Mouse (Mus musculus): ENCODE results near the gene Ccdc103. TPM values are rescaled to one million over a fixed set of nuclear protein-coding genes. Genes with fewer than 3 reads are reported as not detected.

The Ccdc103 gene
- polyA plus RNA-seq, 1 experiment from 2014 or later, result 0.88 TPM

DNA sequence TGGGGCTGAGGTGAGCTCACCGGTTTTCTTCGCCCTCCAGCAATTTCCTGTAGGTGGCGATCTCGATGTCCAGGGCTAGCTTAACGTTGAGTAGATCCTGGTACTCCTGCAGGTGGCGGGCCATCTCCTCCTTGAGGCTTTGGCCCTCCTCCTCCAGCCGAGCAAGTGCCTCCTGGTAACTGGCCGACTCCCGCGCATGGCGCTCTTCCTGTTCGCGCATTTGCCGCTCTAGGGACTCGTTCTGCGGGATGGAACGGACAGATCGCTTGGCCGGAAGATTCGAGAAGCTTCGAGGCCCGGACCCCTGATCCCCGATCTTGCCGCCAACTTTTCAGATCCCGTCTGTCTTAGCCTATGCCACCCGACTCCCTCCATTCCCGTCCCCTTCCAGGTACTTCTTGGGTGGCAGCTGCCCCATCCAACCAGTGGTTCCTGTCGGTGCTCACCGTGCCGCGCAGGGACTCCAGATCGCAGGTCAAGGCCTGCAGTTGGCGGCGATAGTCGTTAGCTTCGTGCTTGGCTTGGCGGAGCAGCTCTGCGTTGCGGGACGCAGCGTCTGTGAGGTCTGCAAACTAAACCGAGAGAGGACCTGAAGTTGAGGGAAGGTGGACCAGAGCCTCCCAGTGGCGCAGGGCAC is 12.1 kb downstream of the Ccdc103 start:
- H3K27ac ChIP-seq (replicated peaks), result no peak overlapping the region
- peak overlapping the region; percentile 80 for H3K9ac ChIP-seq
- H3K36me3 ChIP-seq, result no peaks in the 10 kb centered on the region
- ATAC-seq (ENCODE audit: extremely low read depth, insufficient number of reproducible peaks, low FRiP score, low TSS enrichment), result no peak
- peaks cover 79% of the 10 kb centered on the region for H3K27me3 ChIP-seq (replicated peaks)
- H3K9me3 ChIP-seq, result no peaks in the 10 kb centered on the region
- 3% methylated on average over 43 of the region's 43 CpGs for WGBS
- H3K4me2 ChIP-seq, result peak overlapping the region; percentile 80
- H3K4me1 ChIP-seq, result peaks cover 15% of the 10 kb centered on the region; the same call in 1 of the 2 replicates
- peak overlapping the region; percentile 48 for H3K4me3 ChIP-seq

GRCm38 (mm10) chr11:102894716-102895115 is 13.7 kb downstream of the Ccdc103 start:
- Histone ChIP-seq H3K4me2 (no peak overlapping the region), H3K4me3 (no peak overlapping the region), H3K4me1 (peaks cover 15% of the 10 kb centered on the region; the same call in 1 of the 2 replicates), H3K9ac (no peak overlapping the region), H3K9me3 (no peaks in the 10 kb centered on the region), H3K27ac (replicated peaks) (no peak overlapping the region), H3K36me3 (no peaks in the 10 kb centered on the region), H3K27me3 (replicated peaks) (peaks cover 82% of the 10 kb centered on the region)
- no peak for ATAC-seq (ENCODE audit: extremely low read depth, insufficient number of reproducible peaks, low FRiP score, low TSS enrichment)
- WGBS, result 90% methylated on average over 4 of the region's 4 CpGs

- no peak overlapping the region for H3K27ac ChIP-seq (replicated peaks)
- no peak overlapping the region for H3K4me3 ChIP-seq
- H3K9me3 ChIP-seq, result no peaks in the 10 kb centered on the region
- H3K27me3 ChIP-seq (replicated peaks), result peaks cover 82% of the 10 kb centered on the region
- no peak overlapping the region for H3K4me2 ChIP-seq
- H3K36me3 ChIP-seq, result no peaks in the 10 kb centered on the region
- no peak overlapping the region for H3K9ac ChIP-seq
- ATAC-seq (ENCODE audit: extremely low read depth, insufficient number of reproducible peaks, low FRiP score, low TSS enrichment), result no peak; the same call in 1 of the 2 replicates
- H3K4me1 ChIP-seq, result peaks cover 15% of the 10 kb centered on the region; the same call in 1 of the 2 replicates
- 43% methylated on average over 9 of the region's 9 CpGs for WGBS
These were observed 14.8 kb downstream of the Ccdc103 start for GRCm38 (mm10) chr11:102895779-102896178.

DNA sequence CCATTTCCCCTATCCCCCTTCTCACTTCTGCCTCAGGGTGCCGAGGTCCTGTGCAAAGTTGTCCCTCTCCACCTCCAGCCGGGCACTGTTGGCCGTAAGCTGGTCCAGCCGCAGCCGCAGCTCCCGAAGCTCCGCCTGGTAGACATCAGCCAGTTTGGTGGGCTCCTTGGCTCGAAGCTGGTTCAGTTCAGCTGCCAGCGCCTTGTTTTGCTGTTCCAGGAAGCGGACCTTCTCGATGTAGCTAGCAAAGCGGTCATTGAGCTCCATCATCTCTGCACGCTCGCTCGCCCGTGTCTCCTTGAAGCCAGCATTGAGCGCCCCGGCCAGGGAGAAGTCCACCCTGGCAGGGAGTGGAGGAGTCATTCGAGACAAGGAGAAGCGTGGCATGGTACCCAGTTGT is 15.6 kb downstream of the Ccdc103 start:
- ATAC-seq (ENCODE audit: extremely low read depth, insufficient number of reproducible peaks, low FRiP score, low TSS enrichment), result no peak
- WGBS, result 67% methylated on average over 20 of the region's 20 CpGs
- peaks cover 80% of the 10 kb centered on the region for H3K27me3 ChIP-seq (replicated peaks)
- H3K4me3 ChIP-seq, result no peak overlapping the region
- H3K36me3 ChIP-seq, result no peaks in the 10 kb centered on the region
- no peak overlapping the region for H3K4me2 ChIP-seq
- H3K27ac ChIP-seq (replicated peaks), result no peak overlapping the region
- H3K4me1 ChIP-seq, result peaks cover 19% of the 10 kb centered on the region
- H3K9me3 ChIP-seq, result no peaks in the 10 kb centered on the region
- no peak overlapping the region for H3K9ac ChIP-seq

GRCm38 (mm10) chr11:102898408-102898807 is 17.4 kb downstream of the Ccdc103 start:
- H3K27ac ChIP-seq (replicated peaks), result no peak overlapping the region

GRCm38 (mm10) chr11:102900763-102901162 is 19.8 kb downstream of the Ccdc103 start, which contains the start of gene Gfap:
Gfap (minus strand) TSS chr11:102900912.
- Histone ChIP-seq H3K4me3 (no peak within 1 kb of the TSS), H3K36me3 (peaks cover 7% of the 10 kb centered on the region), H3K9ac (no peak within 1 kb of the TSS), H3K4me1 (peaks cover 13% of the 10 kb centered on the region), H3K4me2 (no peak within 1 kb of the TSS), H3K27ac (replicated peaks) (no peak within 1 kb of the TSS), H3K27me3 (replicated peaks) (peaks cover 47% of the 10 kb centered on the region), H3K9me3 (no peaks in the 10 kb centered on the region)
- WGBS, result 15% methylated on average over 7 of the region's 7 CpGs
- no peak for ATAC-seq (ENCODE audit: extremely low read depth, insufficient number of reproducible peaks, low FRiP score, low TSS enrichment)

More at GRCm38 (mm10) chr11:102898408-102898807, 17.4 kb downstream of the Ccdc103 start:
- no peak for ATAC-seq (ENCODE audit: extremely low read depth, insufficient number of reproducible peaks, low FRiP score, low TSS enrichment)
- Histone ChIP-seq H3K9me3 (no peaks in the 10 kb centered on the region), H3K4me2 (no peak overlapping the region), H3K9ac (0 out of 2 replicates have a peak overlapping the region, but pooled peaks have one; percentile 37), H3K27me3 (replicated peaks) (peaks cover 71% of the 10 kb centered on the region), H3K4me3 (no peak overlapping the region), H3K4me1 (peaks cover 11% of the 10 kb centered on the region), H3K36me3 (no peaks in the 10 kb centered on the region)
- 80% methylated on average over 9 of the region's 9 CpGs for WGBS

DNA sequence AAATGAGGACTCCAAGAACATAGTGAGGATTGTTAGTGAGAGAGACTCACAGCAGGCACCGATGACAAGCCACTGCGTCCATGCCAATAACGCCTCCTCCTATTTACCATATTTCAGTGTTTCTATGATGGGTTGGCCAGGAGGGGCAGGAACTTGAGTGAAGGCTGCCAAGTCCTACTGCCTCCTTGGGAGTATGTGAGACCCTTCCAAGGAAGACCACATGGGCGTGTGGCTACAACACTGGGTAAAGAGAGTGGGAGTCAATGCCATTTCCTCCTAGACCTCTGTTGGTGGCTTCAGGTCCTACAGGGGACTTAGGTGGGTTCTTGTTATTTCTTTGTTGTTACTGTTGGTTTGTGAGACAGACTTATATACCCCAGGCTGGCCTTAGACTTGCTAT is 20.2 kb downstream of the Ccdc103 start:
- Histone ChIP-seq H3K4me1 (peaks cover 13% of the 10 kb centered on the region), H3K4me2 (no peak overlapping the region)
- ATAC-seq (ENCODE audit: extremely low read depth, insufficient number of reproducible peaks, low FRiP score, low TSS enrichment), result no peak

GRCm38 (mm10) chr11:102902107-102902506 is 21.1 kb downstream of the Ccdc103 start:
- Histone ChIP-seq H3K36me3 (peaks cover 20% of the 10 kb centered on the region), H3K4me1 (peaks cover 13% of the 10 kb centered on the region), H3K4me2 (no peak overlapping the region), H3K9me3 (no peaks in the 10 kb centered on the region), H3K4me3 (no peak overlapping the region), H3K9ac (no peak overlapping the region), H3K27me3 (replicated peaks) (peaks cover 34% of the 10 kb centered on the region), H3K27ac (replicated peaks) (no peak overlapping the region)
- WGBS, result 84% methylated on average over 5 of the region's 5 CpGs
- ATAC-seq (ENCODE audit: extremely low read depth, insufficient number of reproducible peaks, low FRiP score, low TSS enrichment), result no peak

More for the DNA sequence above, 20.2 kb downstream of the Ccdc103 start:
- 50% methylated on average over 4 of the region's 4 CpGs for WGBS
- Histone ChIP-seq H3K9me3 (no peaks in the 10 kb centered on the region), H3K9ac (no peak overlapping the region), H3K27me3 (replicated peaks) (peaks cover 43% of the 10 kb centered on the region), H3K36me3 (peaks cover 11% of the 10 kb centered on the region), H3K4me3 (no peak overlapping the region), H3K27ac (replicated peaks) (no peak overlapping the region)

DNA sequence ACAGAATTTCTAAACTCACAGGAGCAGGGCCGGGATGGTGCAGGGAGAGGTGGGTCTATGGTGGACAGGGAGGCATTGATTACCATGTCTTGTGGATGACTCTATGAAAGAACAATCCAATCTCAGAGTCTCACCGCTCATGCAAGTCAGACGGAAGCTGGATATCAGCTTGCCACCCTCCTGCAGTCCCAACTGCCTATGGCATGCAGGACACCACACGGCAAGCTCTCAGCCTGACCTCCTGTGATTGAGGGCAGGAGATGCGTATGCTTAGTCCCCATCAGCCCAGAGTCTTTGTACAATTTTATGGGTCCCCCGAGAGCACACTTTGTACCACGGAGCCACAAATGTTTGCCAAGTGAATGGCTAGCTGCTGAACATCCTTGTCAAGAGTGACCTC is 22.6 kb downstream of the Ccdc103 start:
- 77% methylated on average over 7 of the region's 7 CpGs for WGBS
- peaks cover 36% of the 10 kb centered on the region for H3K36me3 ChIP-seq
- no peak overlapping the region for H3K4me2 ChIP-seq
- H3K4me3 ChIP-seq, result no peak overlapping the region
- peaks cover 9% of the 10 kb centered on the region; the same call in 1 of the 2 replicates for H3K4me1 ChIP-seq
- peaks cover 19% of the 10 kb centered on the region for H3K27me3 ChIP-seq (replicated peaks)
- no peaks in the 10 kb centered on the region for H3K9me3 ChIP-seq
- H3K27ac ChIP-seq (replicated peaks), result no peak overlapping the region
- no peak overlapping the region for H3K9ac ChIP-seq
- no peak for ATAC-seq (ENCODE audit: extremely low read depth, insufficient number of reproducible peaks, low FRiP score, low TSS enrichment)

- Histone ChIP-seq H3K4me3 (no peak overlapping the region), H3K27me3 (replicated peaks) (no peaks in the 10 kb centered on the region), H3K4me1 (no peaks in the 10 kb centered on the region), H3K36me3 (peaks cover 98% of the 10 kb centered on the region), H3K27ac (replicated peaks) (no peak overlapping the region), H3K9me3 (no peaks in the 10 kb centered on the region), H3K4me2 (no peak overlapping the region), H3K9ac (no peak overlapping the region)
- 77% methylated on average over 7 of the region's 7 CpGs for WGBS
- no peak for ATAC-seq (ENCODE audit: extremely low read depth, insufficient number of reproducible peaks, low FRiP score, low TSS enrichment)
These were observed 30.4 kb downstream of the Ccdc103 start for GRCm38 (mm10) chr11:102911376-102911775.

GRCm38 (mm10) chr11:102915380-102915779 is 34.4 kb downstream of the Ccdc103 start:
- no peak overlapping the region for H3K4me3 ChIP-seq
- no peaks in the 10 kb centered on the region for H3K9me3 ChIP-seq
- no peaks in the 10 kb centered on the region for H3K4me1 ChIP-seq
- H3K4me2 ChIP-seq, result no peak overlapping the region
- H3K9ac ChIP-seq, result no peak overlapping the region
- no peak overlapping the region for H3K27ac ChIP-seq (replicated peaks)
- no peaks in the 10 kb centered on the region for H3K27me3 ChIP-seq (replicated peaks)
- ATAC-seq (ENCODE audit: extremely low read depth, insufficient number of reproducible peaks, low FRiP score, low TSS enrichment), result no peak
- peaks cover 61% of the 10 kb centered on the region for H3K36me3 ChIP-seq
- WGBS, result 83% methylated on average over 9 of the region's 9 CpGs

DNA sequence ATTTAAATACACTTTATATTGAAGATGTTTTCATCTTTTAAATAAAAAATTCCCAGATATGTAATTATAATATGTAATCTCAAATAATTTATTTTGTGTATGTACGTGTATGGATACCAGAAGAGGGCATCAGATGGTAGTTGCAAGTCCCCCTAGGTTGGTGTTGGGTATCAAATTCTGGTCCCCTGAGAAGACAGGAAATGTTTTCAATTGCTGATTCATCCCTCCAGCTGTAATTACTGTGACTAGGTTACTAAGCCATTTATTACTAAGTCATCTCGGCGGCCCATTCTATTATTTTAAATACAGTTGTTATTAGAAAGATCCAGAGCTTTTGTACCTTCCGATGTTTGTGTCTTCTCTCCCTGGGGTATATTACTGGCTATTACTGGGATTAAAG is 37.1 kb downstream of the Ccdc103 start:
- H3K27me3 ChIP-seq (replicated peaks), result no peaks in the 10 kb centered on the region
- no peak overlapping the region for H3K27ac ChIP-seq (replicated peaks)
- peaks cover 20% of the 10 kb centered on the region for H3K4me1 ChIP-seq
- no peak overlapping the region for H3K4me2 ChIP-seq
- no peak overlapping the region for H3K9ac ChIP-seq
- no peak for ATAC-seq (ENCODE audit: extremely low read depth, insufficient number of reproducible peaks, low FRiP score, low TSS enrichment)
- WGBS, result 94% methylated on average over 4 of the region's 4 CpGs
- no peak overlapping the region for H3K4me3 ChIP-seq
- H3K36me3 ChIP-seq, result peaks cover 48% of the 10 kb centered on the region
- no peaks in the 10 kb centered on the region for H3K9me3 ChIP-seq
